Mouse (Mus musculus): ENCODE measurements around the gene Cd82. TPM values are rescaled to one million over a fixed set of nuclear protein-coding genes. Genes with fewer than 3 reads are reported as not detected.

Cd82 gene
- polyA plus RNA-seq, 1 experiment from 2014 or later = 5.3 TPM

GRCm38 (mm10) chr2:93383831-93384230 lies 79.1 kb downstream of the Cd82 start:
- Histone ChIP-seq H3K4me1 (peaks cover 22% of the 10 kb centered on the region), H3K4me3 (no peak overlapping the region), H3K36me3 (replicated peaks) (no peaks in the 10 kb centered on the region), H3K9me3 (no peaks in the 10 kb centered on the region), H3K27me3 (ENCODE audit: poor library complexity, severe bottlenecking) (peaks cover 8% of the 10 kb centered on the region), H3K27ac (no peak overlapping the region)
- WGBS = 95% methylated on average over 5 of the region's 5 CpGs
- no peak for DNase-seq (ENCODE audit: extremely low spot score, low spot score)

DNA sequence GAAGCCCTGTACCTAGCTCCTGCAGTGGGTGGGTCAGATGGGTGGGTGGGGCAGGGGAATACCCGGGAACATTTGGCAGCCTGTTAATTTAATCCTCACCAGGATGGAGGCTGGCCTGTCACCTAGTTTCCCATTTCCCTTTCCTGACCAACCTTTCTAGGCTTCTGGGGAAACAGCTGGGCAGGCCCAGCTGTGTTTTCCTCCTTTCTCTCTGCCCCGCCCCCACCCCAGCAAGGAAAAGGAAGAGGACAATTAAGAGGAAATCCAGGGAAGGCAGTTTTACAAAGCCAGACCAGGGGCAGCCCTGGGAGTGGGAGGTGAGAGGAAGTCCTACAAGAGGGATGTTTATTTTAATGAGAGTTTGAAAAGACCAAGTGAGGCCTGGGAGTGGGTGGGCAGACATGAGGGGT lies 82.3 kb downstream of the Cd82 start:
- peaks cover 34% of the 10 kb centered on the region for H3K4me1 ChIP-seq

DNA sequence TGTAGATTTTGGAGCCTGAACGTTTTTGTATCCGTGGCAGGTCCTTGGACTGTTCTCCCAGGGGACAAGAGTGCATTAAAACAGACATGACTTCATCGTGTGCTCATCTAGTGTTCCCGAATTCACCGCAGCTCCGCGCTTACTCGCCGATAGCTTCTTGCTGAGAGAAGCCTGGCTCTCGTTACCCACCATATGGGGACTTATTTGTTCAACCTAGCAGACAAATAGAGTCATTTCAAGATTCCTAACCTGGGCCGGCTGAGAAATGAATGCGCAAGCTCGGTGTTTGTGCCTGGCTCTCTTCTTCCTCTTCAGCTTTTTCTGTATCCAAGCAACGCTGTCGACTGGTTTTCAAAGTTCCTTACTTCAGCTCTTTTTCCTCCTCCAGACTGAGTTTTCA lies 85.1 kb downstream of the Cd82 start:
- H3K36me3 ChIP-seq (replicated peaks) = no peaks in the 10 kb centered on the region
- H3K4me3 ChIP-seq = no peak overlapping the region
- no peak overlapping the region for H3K27ac ChIP-seq
- no peak for DNase-seq (ENCODE audit: extremely low spot score, low spot score)
- WGBS = 69% methylated on average over 15 of the region's 15 CpGs
- peaks cover 34% of the 10 kb centered on the region for H3K4me1 ChIP-seq
- no peaks in the 10 kb centered on the region for H3K27me3 ChIP-seq (ENCODE audit: poor library complexity, severe bottlenecking)
- peaks cover 3% of the 10 kb centered on the region; the same call in 1 of the 2 replicates for H3K9me3 ChIP-seq

More for the DNA sequence above, 82.3 kb downstream of the Cd82 start:
- H3K27me3 ChIP-seq (ENCODE audit: poor library complexity, severe bottlenecking) = no peaks in the 10 kb centered on the region
- 38% methylated on average over 2 of the region's 2 CpGs for WGBS
- H3K36me3 ChIP-seq (replicated peaks) = no peaks in the 10 kb centered on the region
- no peak for DNase-seq (ENCODE audit: extremely low spot score, low spot score)
- H3K9me3 ChIP-seq = peaks cover 3% of the 10 kb centered on the region; the same call in 1 of the 2 replicates
- H3K4me3 ChIP-seq = no peak overlapping the region
- 0 out of 2 replicates have a peak overlapping the region, but pooled peaks have one; percentile 9 for H3K27ac ChIP-seq

- no peak overlapping the region for H3K27ac ChIP-seq
- no peaks in the 10 kb centered on the region for H3K27me3 ChIP-seq (ENCODE audit: poor library complexity, severe bottlenecking)
- H3K36me3 ChIP-seq (replicated peaks) = no peaks in the 10 kb centered on the region
- 94% methylated on average over 3 of the region's 3 CpGs for WGBS
- peaks cover 3% of the 10 kb centered on the region; the same call in 1 of the 2 replicates for H3K9me3 ChIP-seq
- H3K4me3 ChIP-seq = no peak overlapping the region
- no peak for DNase-seq (ENCODE audit: extremely low spot score, low spot score)
- peaks cover 37% of the 10 kb centered on the region for H3K4me1 ChIP-seq
Observed at GRCm38 (mm10) chr2:93377157-93377556, 85.8 kb downstream of the Cd82 start.

DNA sequence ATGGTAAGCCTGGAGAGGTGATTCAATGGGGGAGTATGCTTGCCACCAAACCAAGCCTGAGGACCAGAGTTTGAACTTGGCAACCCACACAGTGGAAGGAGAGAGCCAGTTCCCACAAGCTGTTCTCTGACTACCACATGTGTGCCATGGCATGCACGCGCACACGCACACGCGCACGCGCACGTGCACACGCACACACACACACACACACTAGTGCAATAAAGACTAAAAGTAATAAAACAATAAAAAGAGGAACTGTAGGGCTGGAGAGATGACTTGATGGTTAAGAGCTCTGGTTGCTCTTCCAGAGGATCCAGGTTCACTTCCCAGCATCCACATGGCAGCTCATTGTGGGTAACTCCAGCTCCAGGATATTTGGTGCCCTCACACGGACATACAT lies 90.1 kb downstream of the Cd82 start:
- Histone ChIP-seq H3K9me3 (peaks cover 3% of the 10 kb centered on the region; the same call in 1 of the 2 replicates), H3K36me3 (replicated peaks) (no peaks in the 10 kb centered on the region), H3K27ac (0 out of 2 replicates have a peak overlapping the region, but pooled peaks have one; percentile 53), H3K4me3 (no peak overlapping the region), H3K27me3 (ENCODE audit: poor library complexity, severe bottlenecking) (no peaks in the 10 kb centered on the region), H3K4me1 (peaks cover 31% of the 10 kb centered on the region)
- 98% methylated on average over 10 of the region's 10 CpGs for WGBS
- no peak for DNase-seq (ENCODE audit: extremely low spot score, low spot score)

DNA sequence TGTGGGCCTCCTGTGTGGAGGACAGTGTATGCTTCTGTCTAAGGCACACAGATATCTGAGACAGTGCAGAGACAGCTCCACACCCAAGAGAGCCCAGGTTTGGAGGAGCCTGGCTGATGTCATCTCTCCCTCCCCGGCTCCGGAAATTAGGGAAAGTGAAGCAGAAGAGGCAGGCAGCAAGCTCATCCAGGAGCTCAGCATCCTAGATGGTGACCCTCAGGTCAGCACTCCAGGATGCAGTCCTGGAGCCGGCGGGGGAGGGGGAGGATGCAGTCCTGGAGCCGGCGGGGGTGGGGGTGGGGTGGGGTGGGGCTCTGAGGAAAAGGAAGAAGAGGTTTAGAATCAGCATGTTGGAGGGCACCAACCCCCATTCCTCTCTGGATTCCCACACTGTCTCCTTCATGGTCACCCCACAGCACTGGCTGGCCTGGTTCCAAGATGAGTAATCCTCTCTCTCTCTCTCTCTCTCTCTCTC lies 90.8 kb downstream of the Cd82 start:
- Histone ChIP-seq H3K9me3 (peaks cover 2% of the 10 kb centered on the region; the same call in 1 of the 2 replicates), H3K4me1 (peaks cover 33% of the 10 kb centered on the region), H3K27ac (peak overlapping the region; percentile 53; the same call in 1 of the 2 replicates), H3K27me3 (ENCODE audit: poor library complexity, severe bottlenecking) (no peaks in the 10 kb centered on the region), H3K4me3 (no peak overlapping the region), H3K36me3 (replicated peaks) (no peaks in the 10 kb centered on the region)
- WGBS = 22% methylated on average over 4 of the region's 6 CpGs
- no peak for DNase-seq (ENCODE audit: extremely low spot score, low spot score)

Small RNA genes lying within 50 kb of the gene (microRNA-seq; reads per million reads assigned to microRNA genes)
- not detected for gene Mir7001

Other genes starting within 250 kb of the Cd82 start
- 30.1 and 31.4 TPM in 2 replicates for gene Tspan18, start 128.6 kb downstream of the Cd82 start, polyA plus RNA-seq (2016; fragmentation: Nextera tagmentation; extraction: Ambion mirVana)
- gene Gm10803, start 97.4 kb upstream of the Cd82 start, polyA plus RNA-seq (2016; fragmentation: Nextera tagmentation; extraction: Ambion mirVana) = not detected in 2 replicates
- gene Alx4, start 179.2 kb upstream of the Cd82 start, polyA plus RNA-seq (2016; fragmentation: Nextera tagmentation; extraction: Ambion mirVana) = 20.1 and 20.4 TPM in 2 replicates